Mouse (Mus musculus) cerebellum, adult 9-10 months (tissue): ENCODE data around the gene Naa25.
A peak's percentile ranks its signal among the peaks of the same experiment; 100 is the strongest.

Experiments
- DNase-seq: peaks from one replicate; pipeline ENCODE4 v3.0.0; 2022

The Naa25 gene

DNA sequence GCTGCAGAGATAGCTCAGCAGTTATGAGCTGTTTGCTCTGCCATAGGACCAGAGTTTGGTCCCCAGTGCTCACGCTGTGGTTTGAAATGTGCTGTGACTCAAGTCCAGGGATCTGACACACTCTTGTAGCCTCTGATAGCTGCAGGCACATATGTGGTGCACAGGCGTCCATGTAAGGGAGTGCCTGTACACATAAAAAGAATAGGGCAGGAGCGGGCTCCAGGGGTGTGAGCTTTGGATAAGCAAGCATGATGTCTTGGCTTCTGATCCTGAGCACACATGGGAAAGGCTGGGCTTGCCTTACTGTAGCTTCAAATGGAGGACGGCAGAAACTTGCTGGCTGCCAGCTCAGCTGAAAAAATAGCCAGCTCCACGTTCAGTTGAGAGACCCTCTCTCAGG, 2.1 kb upstream of the Naa25 start:
- DNase-seq, result no peak

DNA sequence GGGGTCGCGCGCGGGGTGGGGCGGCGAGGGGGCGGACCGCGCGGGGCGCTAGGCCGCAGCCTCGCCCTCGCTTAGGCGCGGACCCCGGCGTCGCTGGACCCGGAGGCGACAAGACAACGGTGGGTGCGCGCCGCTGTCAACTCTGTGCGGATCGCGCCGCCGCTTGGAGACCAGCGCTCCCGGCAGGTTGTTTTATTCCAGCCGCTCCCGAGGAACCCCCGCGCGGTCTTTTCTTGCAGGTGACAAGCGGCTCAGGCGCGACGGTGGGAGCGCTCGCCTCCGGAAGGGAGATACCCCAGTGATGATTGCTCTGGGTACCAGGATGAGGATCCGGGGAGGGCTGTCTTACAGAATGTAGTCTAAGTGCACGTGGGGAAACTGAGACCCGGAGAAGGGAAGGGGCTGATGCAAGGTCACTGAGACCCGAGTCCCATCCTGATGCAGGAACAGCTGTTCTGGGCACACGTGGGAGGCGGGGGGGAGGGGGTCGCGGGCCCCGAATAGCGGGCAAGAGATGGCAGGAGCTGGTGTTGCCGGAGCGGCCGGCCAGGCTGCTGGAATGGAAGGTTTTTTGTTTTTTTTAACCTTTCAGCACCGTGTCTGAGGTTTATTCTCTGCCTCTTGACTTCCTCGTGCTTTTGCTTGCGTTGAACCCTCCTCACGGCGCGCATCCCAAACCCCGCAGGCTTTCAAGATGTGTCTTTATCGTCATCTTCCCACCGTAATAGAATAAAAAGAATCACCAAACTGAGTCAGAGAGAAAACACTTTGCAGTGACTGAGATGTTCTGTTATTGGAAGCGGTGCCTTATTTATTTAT, 619 bp downstream of the Naa25 start:
- DNase-seq, result no peak

DNA sequence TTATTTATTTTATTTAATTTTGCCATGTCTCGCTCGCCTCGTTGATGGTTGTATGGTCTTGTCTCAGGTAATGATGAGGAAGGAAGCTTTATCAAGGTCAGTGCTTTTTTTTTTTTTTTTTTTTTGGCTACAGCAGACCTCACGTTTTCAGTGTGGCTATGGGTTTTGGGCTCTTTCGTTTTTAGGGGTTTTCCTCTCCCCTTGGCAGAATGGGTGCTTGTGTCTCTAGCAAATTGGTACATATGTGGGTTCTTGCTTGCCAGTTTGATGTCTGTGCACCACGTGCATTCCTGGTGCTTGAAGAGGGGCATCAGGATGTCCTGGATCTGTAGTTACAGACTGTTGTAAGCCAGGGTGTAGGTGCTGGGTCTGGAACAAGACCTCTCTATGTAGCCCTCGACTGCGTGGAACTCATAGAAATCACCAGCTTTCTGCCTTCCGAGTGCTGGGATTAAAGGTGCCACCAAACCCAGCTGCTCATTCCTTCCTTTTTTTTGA, 1.3 kb downstream of the Naa25 start:
- no peak for DNase-seq

DNA sequence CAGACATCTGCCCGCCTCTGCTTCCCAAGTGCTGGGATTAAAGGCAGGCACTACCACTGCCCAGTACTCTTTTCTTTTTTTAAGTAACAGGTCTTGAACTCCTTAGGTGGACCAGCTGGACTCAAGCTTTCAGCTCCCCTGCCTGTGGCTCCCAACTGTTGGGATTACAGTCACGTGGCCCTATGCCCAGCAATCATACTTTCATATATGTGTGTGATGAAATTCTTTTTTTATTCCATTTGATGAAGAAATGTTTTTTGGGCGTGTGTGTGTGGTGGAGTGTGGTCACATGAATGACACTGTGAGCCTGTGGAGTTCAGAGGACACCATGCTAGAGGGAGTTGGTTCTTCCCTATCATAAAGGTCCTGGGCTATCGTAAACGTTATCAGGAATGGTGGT, 1.8 kb downstream of the Naa25 start:
- DNase-seq, result no peak

DNA sequence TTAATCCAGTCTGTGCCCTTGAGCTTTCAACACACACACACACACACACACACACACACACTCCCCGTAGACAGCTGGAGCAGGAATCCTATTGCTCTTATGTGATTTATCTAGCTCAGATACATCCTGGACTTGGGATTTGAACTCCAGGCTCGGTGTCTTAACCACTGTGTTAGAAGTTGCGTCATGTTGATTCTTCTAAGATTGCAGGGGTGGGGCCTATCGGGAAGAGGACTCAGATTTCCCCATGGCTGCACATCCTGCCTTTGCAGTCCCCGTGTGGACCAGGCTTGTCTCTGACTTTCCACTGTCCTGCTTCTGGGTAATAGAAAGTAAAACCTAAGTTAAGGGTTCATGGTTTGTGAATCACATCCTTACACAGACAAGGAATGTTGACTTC, 2.3 kb downstream of the Naa25 start:
- DNase-seq, result no peak

DNA sequence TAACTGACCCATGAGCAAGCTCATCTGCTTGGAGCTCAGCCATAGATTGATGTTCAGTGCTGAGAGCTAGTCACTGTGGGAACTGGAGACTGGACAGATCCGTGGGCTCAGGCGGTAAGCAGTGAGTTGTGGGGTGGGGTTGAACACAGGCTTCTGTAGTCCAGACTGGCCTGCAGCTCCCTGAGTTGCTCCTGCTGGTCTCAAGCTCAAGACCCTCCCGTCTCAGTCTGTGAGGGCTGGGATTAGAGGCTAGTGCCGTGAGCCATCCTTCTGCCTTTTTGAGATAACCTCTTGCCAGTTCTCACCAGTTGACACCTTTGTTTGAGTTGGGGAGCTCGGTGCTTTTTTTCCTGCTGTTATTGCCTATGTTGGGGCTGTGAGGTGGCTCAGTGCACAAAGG, 3.1 kb downstream of the Naa25 start:
- no peak for DNase-seq

DNA sequence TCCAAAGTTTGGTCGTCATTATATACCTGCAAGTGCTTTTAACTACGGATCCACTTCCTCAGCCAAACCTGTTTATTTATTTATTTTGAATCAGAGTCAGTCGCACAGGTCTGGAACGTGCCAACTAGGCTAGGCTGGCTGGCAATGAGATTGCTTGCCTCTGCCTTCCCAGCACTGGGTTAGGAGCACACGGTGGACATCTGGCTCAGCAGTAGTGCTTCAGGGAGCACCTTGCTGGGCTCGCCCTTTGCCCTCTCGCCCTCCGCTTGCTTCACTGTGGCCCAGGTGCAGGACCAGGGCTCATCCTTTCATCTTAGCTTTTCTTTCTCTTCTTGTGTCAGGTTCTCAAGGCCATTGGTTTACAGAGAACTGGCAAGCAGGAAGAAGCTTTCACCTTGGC, 10.1 kb downstream of the Naa25 start:
- DNase-seq, result no peak

DNA sequence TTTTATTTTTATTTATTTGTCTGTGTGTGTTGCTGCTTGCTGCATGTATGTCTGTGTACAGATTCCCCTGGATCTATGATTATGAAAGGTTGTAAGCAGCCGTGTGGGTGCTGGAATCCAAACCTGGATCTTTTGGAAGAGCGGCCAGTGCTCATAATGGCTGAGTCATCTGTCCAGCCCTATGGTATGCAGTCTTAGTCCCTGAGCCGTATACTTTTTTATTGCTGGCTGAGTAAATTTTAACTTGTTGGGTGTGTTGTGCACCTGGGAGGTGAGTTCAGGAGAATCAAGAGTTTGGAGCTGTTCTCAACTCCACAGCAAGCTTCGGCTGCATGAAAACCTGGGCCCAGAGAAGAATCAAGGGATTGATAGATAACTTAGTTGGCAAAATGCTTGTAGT, 13.2 kb downstream of the Naa25 start:
- DNase-seq, result no peak

DNA sequence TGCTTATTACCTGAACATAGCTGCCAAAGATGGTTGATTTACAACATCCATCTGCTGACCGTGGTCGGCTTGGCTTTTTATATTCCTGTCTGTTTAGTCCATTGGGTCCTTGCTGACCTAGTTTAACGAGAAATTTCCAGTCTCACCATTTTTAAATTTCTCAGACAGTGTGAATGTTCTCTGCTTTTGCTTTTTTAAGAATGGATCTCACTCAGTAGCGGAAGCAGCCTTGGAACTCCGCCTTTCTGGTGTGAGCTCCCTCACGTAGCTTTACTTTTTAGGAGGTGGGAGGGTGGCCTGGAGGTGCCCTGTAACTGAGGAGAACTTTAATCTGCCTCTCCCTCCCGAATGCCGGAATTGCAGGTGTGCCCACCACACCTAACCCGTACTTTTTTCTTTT, 23.0 kb downstream of the Naa25 start:
- no peak for DNase-seq

DNA sequence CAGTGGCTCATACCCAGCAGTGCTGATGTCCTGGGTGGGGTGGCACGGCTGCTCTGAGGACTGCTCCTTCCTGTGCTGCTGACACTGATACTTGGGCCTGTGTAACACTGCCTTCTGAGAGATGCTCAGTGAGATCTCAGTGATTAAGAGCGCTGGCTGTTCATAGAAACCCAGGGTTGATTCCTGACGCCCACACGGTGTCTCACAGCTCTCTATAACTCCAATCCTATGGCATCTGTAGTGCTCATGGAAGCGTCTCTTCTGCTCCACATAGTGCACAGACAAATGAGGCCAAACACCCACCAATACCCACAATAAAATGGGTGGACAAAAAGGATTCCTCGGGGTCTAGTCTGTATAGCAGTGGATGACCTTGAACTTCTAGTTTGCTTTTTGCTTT, 25.1 kb downstream of the Naa25 start:
- DNase-seq, result no peak

DNA sequence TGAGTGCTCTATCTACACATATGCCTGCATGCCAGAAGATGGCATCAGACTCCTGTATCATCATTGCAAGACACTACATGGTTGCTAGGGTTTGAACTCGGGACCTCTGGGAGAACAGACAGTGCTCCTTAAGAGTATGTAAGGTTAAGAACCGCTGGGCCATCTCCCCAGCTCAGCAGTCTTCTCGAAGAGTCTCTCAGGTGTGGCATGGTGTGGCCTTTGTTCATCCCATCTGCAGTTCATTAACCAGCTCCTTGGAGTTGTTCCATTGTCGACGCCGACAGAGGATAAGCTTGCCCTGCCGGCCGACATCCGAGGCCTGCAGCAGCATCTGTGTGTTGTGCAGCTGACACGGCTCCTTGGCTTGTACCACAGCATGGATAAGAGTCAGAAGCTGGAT, 25.6 kb downstream of the Naa25 start:
- no peak for DNase-seq

DNA sequence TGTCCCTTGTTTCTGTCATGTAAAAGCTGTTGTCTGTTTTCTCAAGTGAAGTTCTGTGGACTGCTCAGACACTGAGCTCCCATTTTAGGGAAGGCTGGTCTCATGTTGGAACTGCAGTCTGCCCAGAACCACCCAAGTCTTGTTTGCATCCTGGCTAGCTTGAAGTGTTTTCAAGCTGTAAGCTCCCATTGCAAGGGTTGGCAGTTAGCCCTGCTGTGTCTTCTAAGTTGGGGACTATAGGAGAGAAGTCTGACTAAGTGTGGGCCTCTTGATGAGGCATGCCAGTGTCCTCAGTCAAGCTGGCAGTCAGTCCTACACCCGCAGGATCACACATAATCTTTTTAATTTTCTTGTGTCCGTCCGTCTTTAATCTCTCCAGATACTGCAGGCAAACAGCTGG, 31.2 kb downstream of the Naa25 start:
- DNase-seq, result no peak

DNA sequence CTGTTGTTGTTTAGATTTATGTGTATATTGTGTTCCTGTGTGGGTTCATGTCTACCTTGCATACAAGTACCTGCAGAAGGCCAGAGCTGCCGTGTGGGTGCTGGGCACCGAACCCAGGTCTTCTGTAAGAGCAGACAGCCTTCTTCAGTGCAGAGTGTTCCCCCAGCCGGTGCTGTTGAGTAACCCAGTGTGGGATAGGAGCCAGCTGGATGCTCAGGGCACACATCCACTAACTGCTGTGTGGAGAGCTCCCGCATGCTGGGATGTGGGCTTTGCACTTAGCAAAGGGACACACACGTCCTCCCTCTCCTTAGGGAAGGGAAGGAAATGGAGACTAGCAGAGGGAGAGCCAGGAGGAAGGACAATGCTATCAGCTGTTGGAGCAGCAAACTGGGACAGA, 40.4 kb downstream of the Naa25 start:
- no peak for DNase-seq

DNA sequence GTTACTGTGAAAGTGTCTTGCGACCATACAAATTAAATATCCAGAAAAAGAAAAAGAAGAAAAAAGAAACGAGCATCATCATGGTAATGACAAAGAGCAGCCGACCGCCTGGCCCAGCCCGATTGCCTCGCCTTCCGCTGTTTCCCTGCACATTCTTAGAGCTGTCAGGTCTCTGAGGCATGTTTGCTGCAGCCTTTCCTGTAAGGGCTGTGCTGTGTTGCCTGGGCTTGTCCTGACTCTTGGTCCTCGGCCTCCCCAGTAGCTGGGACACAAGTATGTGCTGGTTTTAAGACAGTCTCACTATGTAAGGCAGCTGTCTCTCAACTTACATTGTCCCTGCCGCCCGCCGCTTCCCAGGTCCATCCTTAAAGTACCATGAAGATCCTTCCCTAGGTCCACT, 41.0 kb downstream of the Naa25 start:
- DNase-seq, result no peak

DNA sequence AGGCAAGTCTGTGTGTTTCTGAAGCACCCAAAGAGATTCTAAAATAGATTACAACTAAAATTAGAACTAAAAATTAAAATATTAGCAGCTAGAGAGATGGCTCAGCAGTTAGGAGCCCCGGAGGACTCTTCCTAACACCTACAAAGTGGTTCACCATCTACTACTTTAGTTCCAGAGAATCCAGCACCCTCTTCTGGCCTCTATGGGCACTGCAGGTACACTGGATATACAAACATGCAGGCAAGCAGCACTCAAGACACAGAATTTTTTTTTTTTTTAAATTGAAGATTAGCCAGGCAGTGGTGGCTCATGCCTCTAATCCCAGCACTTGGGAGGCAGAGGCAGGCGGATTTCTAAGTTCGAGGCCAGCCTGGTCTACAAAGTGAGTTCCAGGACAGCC, 45.8 kb downstream of the Naa25 start:
- DNase-seq, result peak; percentile 48

DNA sequence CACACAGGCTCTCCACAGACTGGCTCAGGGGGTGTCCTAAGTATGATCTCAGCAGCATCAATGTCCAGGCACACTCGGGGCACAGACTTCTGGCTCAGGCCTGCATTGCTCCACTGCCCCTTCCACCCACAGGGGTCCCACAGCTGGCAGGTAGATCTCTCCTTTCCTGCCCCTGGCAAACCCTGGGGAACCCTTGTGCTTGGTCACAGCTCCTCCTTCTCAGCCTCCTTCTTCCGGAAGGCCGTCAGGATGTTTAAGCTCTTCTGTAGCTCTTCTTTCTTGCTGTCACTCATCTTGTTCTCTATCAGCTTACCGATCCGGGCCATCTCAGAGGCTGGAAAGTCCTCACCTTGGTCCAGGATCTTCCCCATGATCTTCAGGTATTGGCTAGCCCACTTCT, 47.1 kb downstream of the Naa25 start:
- DNase-seq, result no peak

DNA sequence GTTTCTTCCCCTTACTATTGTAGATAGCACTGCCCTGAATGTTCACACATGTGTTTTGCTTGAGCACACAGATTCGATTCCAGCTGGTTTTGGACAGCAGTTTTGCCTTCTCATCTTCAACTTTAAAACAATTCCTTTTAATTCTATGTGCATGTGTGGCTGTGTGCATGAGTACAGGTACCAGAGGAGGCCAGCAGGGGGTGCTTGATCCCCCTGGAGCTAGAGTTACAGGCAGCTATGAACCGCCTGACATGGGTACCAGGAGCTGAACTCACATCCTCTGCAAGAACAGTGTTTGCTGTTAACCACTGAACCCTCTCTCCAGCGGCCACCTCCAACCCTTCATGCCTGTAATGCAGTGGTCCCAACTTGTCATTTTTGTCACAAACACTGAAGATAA, 50.7 kb downstream of the Naa25 start:
- no peak for DNase-seq

DNA sequence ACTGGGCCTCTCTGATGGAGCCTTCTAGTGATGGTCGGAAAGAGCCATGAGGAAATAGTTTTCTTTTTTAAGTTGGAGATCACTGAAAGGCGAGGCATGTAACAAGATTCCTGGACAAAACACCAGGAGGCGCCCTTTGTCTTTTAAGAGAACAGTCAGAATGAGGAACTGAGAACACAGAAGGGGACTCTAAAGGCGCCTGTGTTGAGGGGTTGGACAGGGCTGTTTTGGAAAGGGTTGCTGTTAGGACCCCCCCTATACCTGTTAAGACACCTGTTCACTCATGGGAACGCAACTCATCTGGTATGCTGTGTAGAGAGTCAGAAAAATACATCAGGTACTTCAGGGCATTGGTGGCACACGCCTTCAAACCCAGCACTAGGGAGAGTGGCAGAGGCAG, 52.2 kb downstream of the Naa25 start:
- peak; percentile 50 for DNase-seq

DNA sequence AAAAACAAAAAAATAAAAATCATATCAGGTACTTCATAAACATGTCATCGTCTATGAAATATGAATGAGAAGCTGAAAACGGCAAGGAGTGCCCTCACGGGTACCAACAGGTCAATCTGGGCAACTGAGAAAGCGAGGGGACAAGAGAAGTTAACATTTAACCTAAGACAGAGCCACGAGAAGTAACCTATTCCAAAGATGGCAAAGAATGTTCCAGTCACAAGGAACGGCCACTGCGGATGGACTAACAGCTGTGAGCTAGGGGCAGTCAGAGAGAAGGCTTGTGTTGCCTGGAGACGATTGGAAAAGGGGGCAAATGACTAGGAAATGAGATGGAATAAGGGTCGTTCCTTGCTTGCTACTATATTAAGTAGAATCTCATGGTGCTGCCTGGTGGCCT, 52.7 kb downstream of the Naa25 start:
- DNase-seq, result peak; percentile 27

DNA sequence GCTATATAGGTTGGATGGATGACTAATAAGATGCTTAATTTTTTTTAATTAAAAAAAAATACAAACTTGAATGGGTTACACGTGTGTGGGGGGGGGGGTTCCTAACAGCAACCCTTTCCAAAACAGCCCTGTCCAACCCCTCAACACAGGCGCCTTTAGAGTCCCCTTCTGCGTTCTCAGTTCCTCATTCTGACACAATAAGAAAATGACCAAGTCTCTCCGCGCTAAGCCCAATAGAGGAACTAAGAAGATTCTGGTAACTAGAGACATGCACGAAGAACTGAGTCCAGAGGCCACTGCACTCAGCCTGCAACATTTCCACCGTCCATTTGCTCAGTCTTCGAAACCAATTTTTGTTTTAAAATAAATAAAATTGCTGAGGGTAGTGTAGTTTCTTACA, 53.5 kb downstream of the Naa25 start:
- DNase-seq, result peak; percentile 28

DNA sequence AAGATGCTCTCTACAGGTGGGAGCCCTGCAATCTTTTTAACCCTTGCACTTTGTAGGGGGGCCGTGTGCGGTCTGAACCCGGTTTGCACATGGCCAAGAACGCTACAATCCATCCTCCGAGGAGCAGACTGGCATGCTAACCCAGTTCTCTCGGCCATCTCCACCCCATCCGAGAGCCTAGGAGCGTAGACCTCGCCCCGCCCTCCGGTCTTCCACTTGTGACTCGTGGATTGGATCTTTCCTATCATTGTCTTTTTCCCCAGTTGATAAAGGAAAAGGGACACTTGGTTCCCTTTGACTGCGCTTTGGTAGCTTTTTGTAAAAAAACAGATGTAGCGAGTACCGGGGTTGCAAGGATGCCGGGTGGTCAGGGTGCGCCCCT, 53.9 kb downstream of the Naa25 start, which contains the start of gene Tmem116:
TSS of gene Tmem116 (plus strand) at position 250 of the 382 bp plus-strand sequence.
- DNase-seq, result peak; percentile 65

DNA sequence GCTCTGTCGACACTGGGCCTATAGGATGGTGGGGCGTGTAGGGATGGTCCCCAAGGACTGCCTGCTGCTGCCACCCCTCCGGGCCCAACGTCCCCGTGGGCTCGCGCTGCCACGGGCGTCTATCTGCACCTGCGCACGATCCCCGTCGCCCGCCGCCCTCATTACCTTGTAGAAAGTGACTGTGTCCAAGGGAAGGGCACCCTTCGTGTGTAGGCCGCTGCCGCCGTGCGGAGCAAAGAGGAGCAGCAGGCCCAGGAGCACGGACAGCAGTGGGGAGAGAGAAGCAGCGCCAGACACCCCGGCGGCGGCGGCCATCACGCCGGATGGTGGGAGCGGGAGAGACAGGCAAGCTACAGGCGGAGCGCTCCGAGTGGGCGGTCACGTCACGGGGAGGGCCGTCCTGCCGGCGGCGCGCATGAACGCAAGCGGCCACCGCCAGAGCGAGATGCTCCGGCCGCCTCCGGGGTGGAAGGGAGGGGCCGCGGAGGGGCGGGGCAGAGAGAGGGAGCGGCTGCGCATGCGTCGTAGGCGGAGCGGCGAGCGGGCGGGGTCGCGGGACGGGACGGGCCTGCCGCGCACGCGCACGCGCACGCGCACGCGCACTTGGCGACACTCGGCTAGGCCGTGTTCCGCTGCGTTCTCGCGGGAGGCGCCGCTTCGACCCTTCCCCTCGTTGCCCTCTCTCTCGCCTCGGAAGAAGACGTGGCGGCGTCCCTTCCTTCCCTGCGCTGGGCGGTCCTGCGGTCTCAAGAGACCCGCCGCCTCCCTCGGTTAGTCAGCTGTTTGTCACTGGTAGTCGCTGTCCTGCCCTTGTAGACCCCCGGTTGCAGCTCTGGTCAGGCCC, 54.5 kb downstream of the Naa25 start, which contains the start of gene Erp29:
TSS of gene Erp29 (minus strand) at position 481 of the 844 bp plus-strand sequence.
- peak; percentile 97 for DNase-seq

DNA sequence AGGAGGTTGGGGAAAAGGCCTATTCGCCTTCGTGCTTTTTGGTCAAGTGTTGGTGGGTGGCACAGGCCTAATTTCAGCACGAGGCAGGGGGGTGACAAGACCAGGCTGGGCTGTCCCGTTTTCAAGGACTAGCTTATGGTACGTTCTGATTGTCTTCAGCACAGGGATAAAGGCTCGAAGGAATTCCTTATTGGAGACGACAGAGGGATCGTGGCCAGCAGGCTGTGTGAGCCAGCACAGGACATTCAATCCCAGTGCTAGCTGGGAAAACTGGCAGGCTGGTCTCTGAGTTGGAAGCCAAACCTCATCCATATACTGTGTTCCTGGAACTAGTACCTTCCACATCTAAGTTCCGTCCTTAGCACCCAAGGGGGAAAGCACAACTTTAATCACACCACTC, 55.2 kb downstream of the Naa25 start:
- DNase-seq, result no peak
